Mouse (Mus musculus) brain, adult 2 months (tissue): Measurements from ENCODE around the gene Mgarp.
"Not testable (repeated sequence)": the region's sequence is repeated elsewhere in the genome, so short reads cannot be mapped to it uniquely, and the experiment has no call there.

ENCODE experiments used
- DNase-seq: peaks from one replicate; pipeline ENCODE4 v3.0.0; 2011; ENCODE audit warnings: low read depth, low spot score

Mgarp gene

GRCm38 (mm10) chr3:51397700-51398299 is 1.3 kb upstream of the Mgarp start:
- DNase-seq, result no peak

- no peak for DNase-seq
Observed at GRCm38 (mm10) chr3:51395461-51396145, 935 bp downstream of the Mgarp start.

DNA sequence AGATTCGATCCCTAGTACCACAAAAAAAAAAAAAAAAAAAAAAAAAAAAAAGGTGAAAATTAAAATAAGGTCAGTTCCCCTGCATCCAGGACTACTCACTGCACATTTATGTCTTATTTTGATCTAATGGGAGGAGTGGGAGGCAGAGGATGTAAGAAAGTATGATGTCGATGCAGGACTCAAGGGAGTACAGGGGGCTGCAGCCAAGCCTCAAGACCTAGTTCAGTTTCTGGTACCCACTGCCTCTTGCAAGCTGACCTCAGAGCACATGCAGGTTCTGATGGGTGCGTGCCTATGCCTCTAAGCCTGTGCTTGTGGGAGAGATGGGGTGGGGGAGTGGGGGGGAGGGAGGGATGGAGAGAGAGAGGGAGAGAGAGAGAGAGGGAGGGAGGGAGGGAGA is 1.7 kb downstream of the Mgarp start:
- DNase-seq, result no peak

- no peak for DNase-seq
Observed at GRCm38 (mm10) chr3:51393651-51394050, 2.9 kb downstream of the Mgarp start.

DNA sequence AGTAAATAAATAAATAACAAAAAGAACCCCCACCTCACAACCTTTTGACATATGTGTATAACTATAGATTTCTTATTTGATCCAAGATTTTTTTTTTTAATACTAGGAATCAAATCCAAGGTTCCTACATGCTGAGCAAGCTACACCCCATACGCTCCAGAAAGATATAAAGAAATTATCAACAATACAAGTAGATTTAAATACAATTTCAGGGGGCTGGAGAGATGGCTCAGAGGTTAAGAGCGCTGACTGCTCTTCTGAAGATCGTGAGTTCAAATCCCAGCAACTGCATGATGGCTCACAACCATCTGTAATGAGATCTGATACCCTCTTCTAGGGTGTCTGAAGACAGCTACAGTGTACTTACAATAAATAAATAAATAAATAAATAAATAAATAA is 3.5 kb downstream of the Mgarp start:
- DNase-seq, result not testable (repeated sequence)

GRCm38 (mm10) chr3:51391591-51391990 is 4.9 kb downstream of the Mgarp start:
- no peak for DNase-seq

- no peak for DNase-seq
Observed at GRCm38 (mm10) chr3:51391095-51391494, 5.4 kb downstream of the Mgarp start.

- no peak for DNase-seq
Observed at GRCm38 (mm10) chr3:51388904-51389303, 7.6 kb downstream of the Mgarp start.

DNA sequence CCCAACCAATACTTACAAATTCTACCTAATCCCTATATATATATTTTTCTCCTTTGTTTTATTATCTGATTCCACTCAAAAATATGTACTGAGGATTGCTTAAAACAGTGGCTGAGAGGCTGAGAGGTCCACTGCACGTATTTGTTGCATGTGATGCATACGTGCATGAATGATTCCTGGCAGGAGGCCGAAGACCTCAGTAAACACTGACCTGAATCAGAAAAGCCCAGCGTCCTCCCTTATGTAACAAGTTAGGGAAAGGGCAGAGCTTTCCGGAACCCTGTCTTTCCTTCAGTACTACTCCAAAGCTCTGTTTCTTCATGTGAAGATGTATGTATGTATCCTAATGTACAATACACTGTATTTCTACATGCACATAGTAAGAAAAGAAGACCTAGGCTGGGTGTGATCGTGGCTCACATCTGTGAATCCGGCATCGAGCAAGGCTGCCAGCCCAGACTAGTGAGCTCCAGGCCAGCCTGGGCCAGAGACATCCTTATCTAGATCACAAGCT is 8.6 kb downstream of the Mgarp start:
- DNase-seq, result peak; percentile 63

DNA sequence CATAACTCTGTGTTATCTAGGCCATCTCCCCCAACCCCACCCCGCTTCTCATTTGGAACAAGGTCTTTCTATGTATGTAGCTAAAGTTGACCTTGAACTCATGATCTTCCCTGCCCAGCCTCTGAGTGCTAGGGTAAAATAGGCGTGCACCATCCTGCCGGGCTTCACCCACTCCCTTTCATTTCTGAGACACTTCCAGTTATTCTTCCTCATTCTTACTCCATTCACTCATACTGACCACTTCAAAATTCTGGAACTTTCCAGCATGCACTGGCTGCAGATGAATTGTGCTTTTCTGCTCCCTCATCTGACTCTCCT is 9.4 kb downstream of the Mgarp start:
- DNase-seq, result no peak

- no peak for DNase-seq
Observed at GRCm38 (mm10) chr3:51386441-51387133, 10.0 kb downstream of the Mgarp start.

DNA sequence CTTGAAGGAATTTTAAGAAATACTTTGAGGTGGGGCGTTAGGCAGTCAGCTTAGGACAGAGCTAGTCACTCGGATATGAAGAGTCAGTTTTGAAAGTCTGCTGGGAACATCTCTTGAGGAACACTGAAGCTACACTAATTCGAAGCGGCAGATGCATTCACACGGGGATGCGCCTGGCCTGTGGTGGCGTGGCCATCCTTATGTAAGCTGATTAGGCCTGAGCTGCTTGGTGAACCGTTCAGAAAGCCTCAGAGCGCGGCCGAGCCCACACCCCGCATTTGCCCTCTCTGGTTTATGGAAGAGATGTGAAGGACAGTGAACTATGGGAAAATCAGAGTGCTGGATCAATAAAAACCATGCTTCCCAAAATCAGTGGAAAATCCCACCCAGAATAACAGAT is 13.1 kb downstream of the Mgarp start:
- DNase-seq, result peak; percentile 63

GRCm38 (mm10) chr3:51380660-51381014 is 15.9 kb downstream of the Mgarp start:
- DNase-seq, result no peak

- no peak for DNase-seq
Observed at GRCm38 (mm10) chr3:51379786-51380659, 16.5 kb downstream of the Mgarp start.

DNA sequence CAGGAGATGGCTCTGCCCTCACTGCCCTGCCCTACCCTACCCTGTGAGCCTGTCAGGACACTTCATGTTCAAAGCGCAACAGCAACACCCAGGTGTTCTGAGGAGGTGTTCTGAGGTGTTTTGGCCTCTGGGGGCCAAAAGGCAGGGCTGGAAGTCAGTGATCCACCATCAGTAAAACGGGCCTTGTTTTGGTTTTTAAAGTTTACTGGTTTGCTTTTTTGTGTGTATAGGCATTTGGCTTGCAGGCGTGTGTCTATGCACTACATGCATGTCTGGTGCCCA is 17.9 kb downstream of the Mgarp start:
- DNase-seq, result no peak

DNA sequence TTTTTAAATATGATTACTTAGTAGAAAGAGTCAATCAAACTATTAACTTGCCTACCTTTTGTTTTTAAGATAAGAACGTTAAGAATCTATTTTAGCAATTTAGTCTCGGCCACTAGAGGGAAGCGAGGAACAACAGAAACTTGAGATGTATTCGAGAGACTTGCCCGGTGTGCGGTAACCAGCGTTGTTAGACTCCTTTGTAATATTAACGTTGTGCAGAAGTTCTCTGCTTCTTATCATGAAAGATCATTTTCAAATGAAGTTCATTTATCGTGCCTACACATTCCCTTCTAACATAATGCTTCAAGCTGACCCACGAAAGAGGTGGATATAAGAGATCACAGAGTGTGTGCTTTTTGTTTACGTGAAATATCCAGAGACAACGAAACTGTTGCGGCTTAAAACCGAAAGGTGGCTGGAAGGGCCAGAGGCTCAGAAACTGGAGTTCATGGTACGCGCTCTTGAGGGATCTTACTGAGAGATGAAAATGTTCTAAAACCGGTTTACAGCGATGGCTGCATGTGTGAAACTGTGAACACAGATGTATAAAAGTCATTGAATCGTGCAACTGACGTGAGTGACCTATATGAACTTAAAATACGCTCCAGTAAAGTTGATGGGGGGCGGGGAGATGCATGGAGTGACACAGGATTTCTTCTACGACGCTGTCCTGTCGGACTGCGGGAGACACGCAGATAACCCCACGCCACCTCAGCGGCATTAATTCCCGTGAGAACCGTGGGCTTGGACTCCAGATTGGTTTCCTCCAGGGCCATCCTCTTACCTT is 18.5 kb downstream of the Mgarp start:
- peak; percentile 68 for DNase-seq

GRCm38 (mm10) chr3:51375307-51376265 is 21.0 kb downstream of the Mgarp start:
- peak; percentile 52 for DNase-seq

GRCm38 (mm10) chr3:51373544-51373943 is 23.0 kb downstream of the Mgarp start:
- DNase-seq, result no peak

DNA sequence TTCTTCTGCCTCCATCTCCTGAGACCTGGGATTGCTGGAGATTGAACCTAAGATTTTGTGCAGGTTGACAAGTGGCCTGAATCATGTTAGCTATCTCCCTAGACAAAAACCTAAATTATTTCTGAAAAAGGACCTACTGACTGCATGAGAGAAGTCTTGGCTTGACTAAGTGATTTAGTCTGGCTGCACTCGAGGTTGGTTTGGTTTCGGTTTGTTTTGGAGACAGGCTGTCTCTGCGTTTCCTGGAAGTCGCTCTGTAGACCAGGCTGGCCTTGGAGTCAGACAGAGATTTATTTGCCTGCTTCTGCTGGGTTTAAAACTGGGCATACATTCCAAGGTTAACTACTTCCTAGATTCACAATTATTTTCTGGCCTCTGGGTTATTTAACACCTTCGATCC is 23.7 kb downstream of the Mgarp start:
- no peak for DNase-seq

GRCm38 (mm10) chr3:51371826-51372225 is 24.7 kb downstream of the Mgarp start:
- DNase-seq, result no peak
